Mouse (Mus musculus) thymus, postnatal 36 days (tissue): ENCODE data around the gene Olfr108.

Source experiments
- DNase-seq, 2 experiments: peaks; one replicate each; pipeline ENCODE4 v3.0.0; 2022; ENCODE audit warnings: mixed read lengths in 2 of 2

Gene Olfr108

GRCm38 (mm10) chr17:37445180-37445579 is at the start of gene Olfr108:
Olfr108 (plus strand) TSS chr17:37445480.
- DNase-seq: no peak

DNA sequence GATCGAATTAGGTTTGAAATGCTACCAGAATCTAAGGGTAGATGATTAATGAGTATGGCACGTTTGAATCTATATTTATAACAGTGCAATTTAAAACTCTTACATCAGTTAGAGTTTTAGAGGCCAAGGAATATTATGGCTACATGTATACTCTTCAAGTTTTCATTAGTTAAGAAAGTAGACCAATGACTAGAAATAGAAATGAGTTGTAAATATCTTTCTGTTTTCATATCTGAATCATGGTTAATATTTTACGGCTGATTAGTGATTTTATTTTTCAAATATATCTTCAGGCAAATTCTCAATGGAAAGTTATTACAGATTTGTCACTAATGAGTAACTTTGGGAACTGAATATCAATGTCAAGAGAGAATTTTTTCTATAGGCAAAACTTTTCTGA is 46.4 kb upstream of the Olfr108 start, which contains the start of gene Olfr107:
TSS of gene Olfr107 (plus strand) at position 301 of the 400 bp plus-strand sequence.
- DNase-seq: no peak

GRCm38 (mm10) chr17:37413380-37413779 is 31.9 kb upstream of the Olfr108 start:
- no peak for DNase-seq

GRCm38 (mm10) chr17:37458616-37459015 is 13.3 kb downstream of the Olfr108 start, which contains the start of gene Olfr109:
Olfr109 (plus strand) TSS chr17:37458916.
- DNase-seq: no peak

- no peak for DNase-seq
These were observed 38.2 kb downstream of the Olfr108 start, which contains the start of gene H2-M2 for GRCm38 (mm10) chr17:37483452-37483851. H2-M2 (minus strand) TSS chr17:37483552.

DNA sequence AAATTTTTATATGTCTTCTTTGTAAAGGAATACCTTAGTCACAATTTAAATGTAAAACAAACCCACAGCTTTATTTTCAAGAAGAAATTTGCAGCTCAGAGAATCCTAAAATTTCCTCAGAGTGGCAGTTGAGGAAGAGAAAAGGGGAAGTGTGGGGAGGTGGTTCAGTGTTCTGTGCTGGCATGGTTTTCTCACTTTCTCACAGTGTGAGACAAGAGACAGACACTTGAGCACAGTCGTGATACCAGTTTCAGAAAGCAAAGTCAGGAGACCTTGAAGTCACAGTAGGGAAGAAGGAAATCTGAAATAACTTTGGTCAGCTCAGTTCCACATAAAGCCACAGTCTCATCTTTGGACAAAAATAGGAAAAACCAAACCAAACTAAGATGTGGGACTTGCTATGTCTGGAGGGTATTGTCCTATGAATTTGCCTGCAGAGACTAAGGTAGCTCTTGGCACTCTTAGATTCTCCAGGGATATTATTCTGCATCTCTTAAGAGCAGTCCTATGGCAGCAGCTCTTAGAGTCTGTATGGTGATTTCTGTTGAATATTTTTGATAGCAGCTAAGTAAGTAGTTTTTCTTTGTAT is 46.7 kb downstream of the Olfr108 start, which contains the start of gene Olfr110:
TSS of gene Olfr110 (plus strand) at position 539 of the 589 bp plus-strand sequence.
- DNase-seq: no peak
